Mouse (Mus musculus): Measurements from ENCODE around the gene Ahdc1.

- TF ChIP-seq POLR2AphosphoS5 (IDR thresholded peaks at IDR 0.05; ENCODE audit: insufficient replicate concordance, low read depth, low read length) (no peak), CTCF (IDR thresholded peaks at IDR 0.05; ENCODE audit: low read depth, low read length) (no peak), GATA1 (IDR thresholded peaks at IDR 0.05; ENCODE audit: borderline replicate concordance, low read length) (no peak), TAL1 (conservative IDR thresholded peaks at IDR 0.05; ENCODE audit: low read depth, low read length) (peak; percentile 68)
These were observed 64.0 kb downstream of the Ahdc1 start for GRCm38 (mm10) chr4:133074894-133075572.

Measured in G1E (cell line).